Mouse (Mus musculus) erythroblast, embryonic 14.5 days (primary cell): ENCODE data around the gene U2af1l4.

ENCODE experiments used
- GATA1 ChIP-seq: IDR thresholded peaks from 2 replicates; pipeline ENCODE4 v1.6.1; 2012; ENCODE audit warnings: low read length, inconsistent platforms, mixed read lengths
- TAL1 ChIP-seq: IDR thresholded peaks from 3 replicates; pipeline ENCODE4 v1.6.1; 2012; ENCODE audit warnings: low read length, inconsistent platforms, mixed read lengths

DNA sequence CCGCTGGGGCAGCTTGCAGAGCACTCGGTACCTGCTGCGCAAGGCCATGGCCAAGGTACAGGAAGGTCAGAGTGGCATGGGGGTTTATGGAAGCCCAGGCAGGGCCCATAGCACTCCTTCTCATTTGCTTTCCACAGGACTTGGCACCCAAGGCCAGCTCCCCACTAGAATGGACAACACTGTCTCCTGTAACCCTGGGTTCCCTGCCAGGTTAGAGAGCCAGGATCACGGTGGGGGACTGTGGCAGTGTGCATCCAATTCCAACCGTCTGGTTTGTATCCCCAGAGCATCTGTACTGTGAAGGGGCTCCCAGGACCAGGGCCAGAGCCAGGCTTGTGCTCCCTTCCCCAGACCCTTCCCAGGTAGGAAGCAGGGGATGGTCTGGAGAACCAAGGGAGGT, 42.2 kb upstream of the U2af1l4 start:
- no peak for TF ChIP-seq TAL1
- TF ChIP-seq GATA1, result no peak
